Comparison of ENCODE assay signal across 16 mouse cellular contexts in genomic region chr9:96829682-96830081, GRCm38 (mm10).
DNase-seq lines count a peak whose midpoint lies in the region; ATAC-seq and TF ChIP-seq lines count a peak whose summit lies in the region.
"Had no signal": no experiment of that assay in that cellular context is flagged by ENCODE, and none has a peak within 500 bp of the region (broad histone marks: within the 10 kb centered on the region; RNA-seq: fewer than 3 reads in every experiment).

No protein-coding gene starts in this region.

- H3K9me3 ChIP-seq in intestine, postnatal 0 days (ENCODE audit: control insufficient read depth): no peaks in the 10 kb centered on the region
- no peaks in the 10 kb centered on the region for H3K9me3 ChIP-seq in intestine, embryonic 16.5 days (ENCODE audit: control insufficient read depth, low read length)
- H3K9me3 ChIP-seq: lung, embryonic 15.5 days; neural tube, embryonic 15.5 days; stomach, embryonic 15.5 days had no signal

- H3K4me2 ChIP-seq in intestine, postnatal 0 days (replicated peaks; ENCODE audit: low read depth): no peak overlapping the region
- no peak overlapping the region for H3K4me2 ChIP-seq in intestine, embryonic 16.5 days (ENCODE audit: low read depth, low read length)
- H3K4me2 ChIP-seq: hindbrain, embryonic 14.5 days; lung, embryonic 15.5 days; neural tube, embryonic 15.5 days; stomach, embryonic 15.5 days had no signal

- H3K27ac ChIP-seq in intestine, postnatal 0 days (ENCODE audit: low read depth, low read length): no peak overlapping the region
- no peak overlapping the region for H3K27ac ChIP-seq in intestine, embryonic 16.5 days (ENCODE audit: low read length)
- H3K27ac ChIP-seq in testis, adult 2 months (ENCODE audit: control insufficient read depth, insufficient read depth, low read depth, low read length): no peak overlapping the region
- H3K27ac ChIP-seq: embryonic facial prominence, embryonic 10.5 days; lung, embryonic 15.5 days; neural tube, embryonic 15.5 days; stomach, embryonic 15.5 days had no signal

- H3K9ac ChIP-seq in intestine, postnatal 0 days (ENCODE audit: low read depth, low read length): no peak overlapping the region
- no peak overlapping the region for H3K9ac ChIP-seq in intestine, embryonic 16.5 days (ENCODE audit: low read depth, low read length)
- H3K9ac ChIP-seq: hindbrain, embryonic 14.5 days; lung, embryonic 15.5 days; neural tube, embryonic 15.5 days; stomach, embryonic 15.5 days had no signal

- no peak overlapping the region for H3K4me3 ChIP-seq in intestine, postnatal 0 days (ENCODE audit: low read depth, low read length)
- H3K4me3 ChIP-seq in intestine, embryonic 16.5 days (ENCODE audit: low read length): no peak overlapping the region
- no peak overlapping the region for H3K4me3 ChIP-seq in testis, adult 2 months (ENCODE audit: control insufficient read depth, low read depth, low read length)
- H3K4me3 ChIP-seq: embryonic facial prominence, embryonic 10.5 days; lung, embryonic 15.5 days; neural tube, embryonic 15.5 days; stomach, embryonic 15.5 days had no signal

- 88% methylated on average over 3 of the region's 3 CpGs for WGBS in intestine, postnatal 0 days
- WGBS in intestine, embryonic 16.5 days: 100% methylated on average over 2 of the region's 3 CpGs

- H3K4me1 ChIP-seq in intestine, postnatal 0 days (replicated peaks; ENCODE audit: control insufficient read depth, insufficient read depth, low read length): 0 out of 2 replicates have a peak, but pooled peaks cover 4% of the 10 kb centered on the region
- H3K4me1 ChIP-seq in intestine, embryonic 16.5 days (ENCODE audit: control insufficient read depth, insufficient read depth, low read length): 0 out of 2 replicates have a peak, but pooled peaks cover 7% of the 10 kb centered on the region
- H3K4me1 ChIP-seq in testis, adult 2 months (ENCODE audit: control insufficient read depth, insufficient read depth, low read length): no peaks in the 10 kb centered on the region
- H3K4me1 ChIP-seq: lung, embryonic 15.5 days; stomach, embryonic 15.5 days had no signal

- no peaks in the 10 kb centered on the region for H3K27me3 ChIP-seq in intestine, postnatal 0 days (replicated peaks; ENCODE audit: control insufficient read depth, insufficient read depth, low read length)
- H3K27me3 ChIP-seq in intestine, embryonic 16.5 days (replicated peaks; ENCODE audit: control insufficient read depth, insufficient read depth, low read length): no peaks in the 10 kb centered on the region
- no peaks in the 10 kb centered on the region for H3K27me3 ChIP-seq in testis, adult 2 months (ENCODE audit: control insufficient read depth, insufficient read depth, low read length)
- H3K27me3 ChIP-seq: CH12.LX; lung, embryonic 15.5 days; neural tube, embryonic 15.5 days; stomach, embryonic 15.5 days had no signal

- peak; percentile 22; the same call in 1 of the 2 replicates for TF ChIP-seq CTCF in intestine, postnatal 0 days (IDR thresholded peaks at IDR 0.05; ENCODE audit: low read depth)
- peak; percentile 48; the same call in 1 of the 2 replicates for TF ChIP-seq CTCF in testis, adult 2 months (IDR thresholded peaks at IDR 0.05; ENCODE audit: control insufficient read depth, insufficient read depth, insufficient replicate concordance, low read depth, low read length)

- ATAC-seq in intestine, postnatal 0 days: no peak
- no peak for ATAC-seq in intestine, embryonic 16.5 days

- peaks cover 30% of the 10 kb centered on the region for H3K36me3 ChIP-seq in intestine, postnatal 0 days (ENCODE audit: control insufficient read depth, insufficient read depth)
- H3K36me3 ChIP-seq in intestine, embryonic 16.5 days (ENCODE audit: control insufficient read depth, insufficient read depth, low read length): 0 out of 2 replicates have a peak, but pooled peaks cover 2% of the 10 kb centered on the region
- H3K36me3 ChIP-seq in testis, adult 2 months (ENCODE audit: control insufficient read depth, insufficient read depth, low read length): no peaks in the 10 kb centered on the region
- H3K36me3 ChIP-seq: lung, embryonic 15.5 days had no signal

- TF ChIP-seq POLR2A in testis, adult 2 months (IDR thresholded peaks at IDR 0.05; ENCODE audit: control insufficient read depth, low read depth, low read length): no peak

- DNase-seq in testis, postnatal 10 days (ENCODE audit: low spot score): no peak
- DNase-seq in R1 (ENCODE audit: low read depth, low spot score): peak; percentile 91
- DNase-seq in embryo, embryonic 9.5 days (ENCODE audit: extremely low spot score): no peak
- no peak for DNase-seq in layer of hippocampus, postnatal 10 days (ENCODE audit: low spot score in 2 of 2)
- DNase-seq: adrenal gland, adult 8-10 months; kidney, adult 9 months; thymus, postnatal 25 days had no signal
